Mouse (Mus musculus): ENCODE measurements around the gene Plk4. TPM values are rescaled to one million over a fixed set of nuclear protein-coding genes. Genes with fewer than 3 reads are reported as not detected.

The Plk4 gene
- polyA plus RNA-seq, 1 experiment: 5.5 TPM

GRCm38 (mm10) chr3:40798500-40798899 lies 1.3 kb upstream of the Plk4 start:
- H3K27me3 ChIP-seq (ENCODE audit: control insufficient read depth, insufficient read depth, insufficient read length): no peaks in the 10 kb centered on the region
- no peak overlapping the region for H3ac ChIP-seq (ENCODE audit: control insufficient read depth, insufficient read length)
- TF ChIP-seq SRF (IDR thresholded peaks at IDR 0.05; ENCODE audit: control insufficient read depth, insufficient read length, low read depth) (peak; percentile 39), TCF3 (IDR thresholded peaks at IDR 0.05; ENCODE audit: insufficient read length, low read depth) (no peak)
- H3K79me2 ChIP-seq (ENCODE audit: control insufficient read depth, insufficient read depth): peaks cover 33% of the 10 kb centered on the region
- H3K36me3 ChIP-seq (ENCODE audit: control insufficient read depth, insufficient read depth): peaks cover under 1% of the 10 kb centered on the region
- no peak overlapping the region for H3K4me3 ChIP-seq
- H3K4me2 ChIP-seq (ENCODE audit: low read depth): no peak overlapping the region

GRCm38 (mm10) chr3:40800373-40800823 lies 579 bp downstream of the Plk4 start:
- H3K36me3 ChIP-seq (ENCODE audit: control insufficient read depth, insufficient read depth): no peaks in the 10 kb centered on the region
- no peaks in the 10 kb centered on the region for H3K27me3 ChIP-seq (ENCODE audit: control insufficient read depth, insufficient read depth, insufficient read length)
- TF ChIP-seq E2F4 (IDR thresholded peaks at IDR 0.05; ENCODE audit: insufficient read depth) (no peak), POLR2AphosphoS2 (IDR thresholded peaks at IDR 0.05; ENCODE audit: insufficient read length, low read depth) (peak; percentile 6)
- H3K4me2 ChIP-seq (ENCODE audit: low read depth): peak overlapping the region; percentile 77
- peak overlapping the region; percentile 78 for H3K4me3 ChIP-seq
- peak overlapping the region; percentile 76 for H3ac ChIP-seq (ENCODE audit: control insufficient read depth, insufficient read length)
- peaks cover 42% of the 10 kb centered on the region for H3K79me2 ChIP-seq (ENCODE audit: control insufficient read depth, insufficient read depth)

- Histone ChIP-seq H3K4me2 (ENCODE audit: low read depth) (peak overlapping the region; percentile 20), H3ac (ENCODE audit: control insufficient read depth, insufficient read length) (no peak overlapping the region), H3K27me3 (ENCODE audit: control insufficient read depth, insufficient read depth, insufficient read length) (no peaks in the 10 kb centered on the region), H3K79me2 (ENCODE audit: control insufficient read depth, insufficient read depth) (peaks cover 51% of the 10 kb centered on the region), H3K36me3 (ENCODE audit: control insufficient read depth, insufficient read depth) (peaks cover 37% of the 10 kb centered on the region), H3K4me3 (no peak overlapping the region)
- TF ChIP-seq REST (IDR thresholded peaks at IDR 0.05; ENCODE audit: insufficient read depth, insufficient read length): no peak
- no peak for TF ChIP-seq E2F4 (IDR thresholded peaks at IDR 0.05; ENCODE audit: insufficient read depth)
- no peak for TF ChIP-seq POLR2A (IDR thresholded peaks at IDR 0.05; ENCODE audit: insufficient read length, low read depth)
- TF ChIP-seq CEBPB (IDR thresholded peaks at IDR 0.05; ENCODE audit: insufficient read depth, poor library complexity, severe bottlenecking): no peak
- no peak for TF ChIP-seq POLR2AphosphoS2 (IDR thresholded peaks at IDR 0.05; ENCODE audit: insufficient read length, low read depth)
- no peak for TF ChIP-seq TCF3 (IDR thresholded peaks at IDR 0.05; ENCODE audit: insufficient read length, low read depth)
- TF ChIP-seq SRF (IDR thresholded peaks at IDR 0.05; ENCODE audit: control insufficient read depth, insufficient read length, low read depth): no peak
- TF ChIP-seq USF1 (IDR thresholded peaks at IDR 0.05; ENCODE audit: low read depth): no peak
- TF ChIP-seq MAX (IDR thresholded peaks at IDR 0.05; ENCODE audit: low read depth): no peak
- TF ChIP-seq MYOD1 (IDR thresholded peaks at IDR 0.05; ENCODE audit: control insufficient read depth in 1 of 3, insufficient read length in 2 of 3, low read depth in 2 of 3): no peak
- no peak for TF ChIP-seq TCF12 (IDR thresholded peaks at IDR 0.05; ENCODE audit: insufficient read depth, poor library complexity, severe bottlenecking)
- no peak for TF ChIP-seq MYOG (IDR thresholded peaks at IDR 0.05; ENCODE audit: control insufficient read depth in 1 of 3, insufficient read depth in 1 of 3, insufficient read length in 2 of 3, low read depth in 2 of 3)
These were observed 7.1 kb downstream of the Plk4 start for GRCm38 (mm10) chr3:40806871-40807270.

- TF ChIP-seq TCF12 (IDR thresholded peaks at IDR 0.05; ENCODE audit: insufficient read depth, poor library complexity, severe bottlenecking) (no peak), SRF (IDR thresholded peaks at IDR 0.05; ENCODE audit: control insufficient read depth, insufficient read length, low read depth) (no peak), CEBPB (IDR thresholded peaks at IDR 0.05; ENCODE audit: insufficient read depth, poor library complexity, severe bottlenecking) (no peak), TCF3 (IDR thresholded peaks at IDR 0.05; ENCODE audit: insufficient read length, low read depth) (no peak), MYOD1 (IDR thresholded peaks at IDR 0.05; ENCODE audit: control insufficient read depth in 1 of 3, insufficient read length in 2 of 3, low read depth in 2 of 3) (no peak), USF1 (IDR thresholded peaks at IDR 0.05; ENCODE audit: low read depth) (no peak), MAX (IDR thresholded peaks at IDR 0.05; ENCODE audit: low read depth) (no peak), POLR2AphosphoS2 (IDR thresholded peaks at IDR 0.05; ENCODE audit: insufficient read length, low read depth) (no peak), MYOG (IDR thresholded peaks at IDR 0.05; ENCODE audit: control insufficient read depth in 1 of 3, insufficient read depth in 1 of 3, insufficient read length in 2 of 3, low read depth in 2 of 3) (no peak), E2F4 (IDR thresholded peaks at IDR 0.05; ENCODE audit: insufficient read depth) (no peak), POLR2A (IDR thresholded peaks at IDR 0.05; ENCODE audit: insufficient read length, low read depth) (no peak), REST (IDR thresholded peaks at IDR 0.05; ENCODE audit: insufficient read depth, insufficient read length) (no peak)
These were observed 8.9 kb downstream of the Plk4 start for GRCm38 (mm10) chr3:40808686-40809085.

GRCm38 (mm10) chr3:40809894-40810293 lies 10.1 kb downstream of the Plk4 start:
- no peak overlapping the region for H3K4me2 ChIP-seq (ENCODE audit: low read depth)
- TF ChIP-seq E2F4 (IDR thresholded peaks at IDR 0.05; ENCODE audit: insufficient read depth) (no peak), USF1 (IDR thresholded peaks at IDR 0.05; ENCODE audit: low read depth) (no peak), POLR2AphosphoS2 (IDR thresholded peaks at IDR 0.05; ENCODE audit: insufficient read length, low read depth) (no peak), POLR2A (IDR thresholded peaks at IDR 0.05; ENCODE audit: insufficient read length, low read depth) (no peak), TCF3 (IDR thresholded peaks at IDR 0.05; ENCODE audit: insufficient read length, low read depth) (no peak)
- no peak overlapping the region for H3ac ChIP-seq (ENCODE audit: control insufficient read depth, insufficient read length)
- peaks cover 55% of the 10 kb centered on the region for H3K36me3 ChIP-seq (ENCODE audit: control insufficient read depth, insufficient read depth)
- H3K27me3 ChIP-seq (ENCODE audit: control insufficient read depth, insufficient read depth, insufficient read length): no peaks in the 10 kb centered on the region
- peaks cover 31% of the 10 kb centered on the region for H3K79me2 ChIP-seq (ENCODE audit: control insufficient read depth, insufficient read depth)
- H3K4me3 ChIP-seq: no peak overlapping the region

More at GRCm38 (mm10) chr3:40808686-40809085, 8.9 kb downstream of the Plk4 start:
- H3ac ChIP-seq (ENCODE audit: control insufficient read depth, insufficient read length): no peak overlapping the region
- H3K4me3 ChIP-seq: no peak overlapping the region
- no peak overlapping the region for H3K4me2 ChIP-seq (ENCODE audit: low read depth)
- peaks cover 33% of the 10 kb centered on the region for H3K79me2 ChIP-seq (ENCODE audit: control insufficient read depth, insufficient read depth)
- peaks cover 51% of the 10 kb centered on the region for H3K36me3 ChIP-seq (ENCODE audit: control insufficient read depth, insufficient read depth)
- H3K27me3 ChIP-seq (ENCODE audit: control insufficient read depth, insufficient read depth, insufficient read length): no peaks in the 10 kb centered on the region
